Mouse (Mus musculus) forebrain, embryonic 10.5 days (tissue): ENCODE results near the gene Grip1. TPM values are rescaled to one million over a fixed set of nuclear protein-coding genes. Genes with fewer than 3 reads are reported as not detected.

ENCODE experiments used
- DNase-seq: peaks from one replicate; pipeline ENCODE4 v3.0.0-alpha.2; 2017; ENCODE audit warnings: low spot score; ENCODE audit errors: extremely low spot score
- H3K27ac ChIP-seq: fragments of 300-500 bp; sonication (generic); 2 replicates; pipeline ENCODE4 v1.5.1; 2016; ENCODE audit warnings: mild to moderate bottlenecking
- H3K27me3 ChIP-seq: fragments of 300-500 bp; sonication (generic); 2 replicates; pipeline ENCODE4 v1.6.1; 2016; ENCODE audit warnings: mild to moderate bottlenecking; ENCODE audit not compliant: poor library complexity, severe bottlenecking
- H3K36me3 ChIP-seq: fragments of 300-500 bp; sonication (generic); replicated peaks from 2 replicates; pipeline ENCODE4 v1.6.1; 2016; ENCODE audit warnings: mild to moderate bottlenecking, moderate library complexity
- H3K4me1 ChIP-seq: fragments of 300-500 bp; sonication (generic); 2 replicates; pipeline ENCODE4 v1.6.1; 2016
- H3K4me3 ChIP-seq: fragments of 300-500 bp; sonication (generic); 2 replicates; pipeline ENCODE4 v1.5.1; 2016; ENCODE audit warnings: mild to moderate bottlenecking, moderate library complexity
- H3K9me3 ChIP-seq: fragments of 300-500 bp; sonication (generic); 2 replicates; pipeline ENCODE4 v1.6.1; 2016; ENCODE audit warnings: mild to moderate bottlenecking, moderate library complexity
- WGBS: fragments of 180-500 bp; shearing (Covaris S2); methylation state at CpG from one replicate; pipeline ENCODE4 v1.1.7; 2016; 5-methylcytosine and 5-hydroxymethylcytosine counted together
- polyA plus RNA-seq: library from polyadenylated mRNA; unstranded; fragments of >200 nt; fragmentation: Nextera tagmentation; extraction: Ambion mirVana; gene quantifications from 2 replicates; pipeline ENCODE4 v1.2.1, GENCODE M21; 2016

Gene Grip1
- polyA plus RNA-seq, 1 experiment from 2014 or later, result 4.3 TPM

- no peak overlapping the region for H3K27ac ChIP-seq
- DNase-seq, result no peak
- H3K4me1 ChIP-seq, result peaks cover 15% of the 10 kb centered on the region
- no peaks in the 10 kb centered on the region for H3K36me3 ChIP-seq
- H3K27me3 ChIP-seq, result no peaks in the 10 kb centered on the region
- no peaks in the 10 kb centered on the region for H3K9me3 ChIP-seq
- 82% methylated on average over 3 of the region's 3 CpGs for WGBS
- no peak overlapping the region for H3K4me3 ChIP-seq
These were observed 16.3 kb upstream of the Grip1 start for GRCm38 (mm10) chr10:119437319-119437718.

DNA sequence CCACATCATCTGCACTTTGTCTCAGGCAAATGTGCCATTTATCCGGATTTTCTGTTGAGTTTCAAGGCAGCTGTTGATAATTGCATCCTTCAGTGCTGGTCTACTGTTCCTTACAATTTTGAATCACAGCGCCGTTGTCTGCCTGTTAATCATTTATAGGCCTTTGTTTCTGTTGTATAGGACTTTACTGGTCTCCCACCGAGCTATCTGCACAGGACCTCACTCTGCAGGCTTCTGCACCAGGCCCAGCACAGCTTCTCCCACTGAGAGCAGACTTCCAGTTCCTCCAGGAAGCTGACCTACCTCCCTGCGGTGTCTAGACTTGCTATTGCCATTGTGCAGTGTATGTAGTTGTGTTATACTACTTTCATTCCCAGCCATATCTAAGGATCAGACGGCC is 11.9 kb upstream of the Grip1 start:
- DNase-seq, result no peak
- Histone ChIP-seq H3K27me3 (no peaks in the 10 kb centered on the region), H3K27ac (0 out of 2 replicates have a peak overlapping the region, but pooled peaks have one; percentile 40), H3K9me3 (no peaks in the 10 kb centered on the region), H3K4me1 (peaks cover 28% of the 10 kb centered on the region), H3K36me3 (no peaks in the 10 kb centered on the region), H3K4me3 (no peak overlapping the region)
- WGBS, result 33% methylated on average over 6 of the region's 6 CpGs

DNA sequence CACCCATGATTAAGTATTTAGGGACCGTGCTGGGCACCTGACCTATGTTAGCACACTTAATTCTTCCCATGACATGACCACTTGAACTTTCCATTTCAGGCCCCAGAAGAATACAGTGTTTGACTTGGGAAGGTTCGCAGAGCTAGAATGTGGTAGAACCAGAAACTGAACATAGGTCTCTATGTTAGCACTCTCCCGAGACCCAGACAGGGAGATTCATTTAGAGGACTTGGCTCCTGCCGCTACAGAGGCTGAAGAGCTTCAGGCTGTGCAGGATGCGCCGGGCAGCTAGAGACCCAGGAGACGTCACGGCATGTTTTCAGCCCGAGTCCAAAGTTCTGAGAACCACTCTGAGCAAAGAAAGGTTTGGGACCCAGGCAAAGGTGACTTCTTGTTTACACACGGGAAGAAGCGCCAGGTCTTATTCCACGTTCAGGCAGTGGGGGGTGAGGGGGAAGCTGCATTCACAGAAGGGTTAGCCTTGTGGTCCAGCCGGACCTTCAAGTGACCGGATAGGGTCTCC is 6.2 kb upstream of the Grip1 start:
- no peaks in the 10 kb centered on the region for H3K9me3 ChIP-seq
- H3K4me1 ChIP-seq, result peaks cover 16% of the 10 kb centered on the region
- H3K27ac ChIP-seq, result no peak overlapping the region
- H3K36me3 ChIP-seq, result no peaks in the 10 kb centered on the region
- DNase-seq, result no peak
- no peak overlapping the region for H3K4me3 ChIP-seq
- WGBS, result 87% methylated on average over 14 of the region's 14 CpGs
- peaks cover 9% of the 10 kb centered on the region for H3K27me3 ChIP-seq

GRCm38 (mm10) chr10:119447930-119448329 is 5.7 kb upstream of the Grip1 start:
- DNase-seq, result no peak
- peaks cover 13% of the 10 kb centered on the region for H3K27me3 ChIP-seq
- H3K36me3 ChIP-seq, result no peaks in the 10 kb centered on the region
- 91% methylated on average over 3 of the region's 3 CpGs for WGBS
- no peaks in the 10 kb centered on the region for H3K9me3 ChIP-seq
- H3K27ac ChIP-seq, result no peak overlapping the region
- peaks cover 16% of the 10 kb centered on the region for H3K4me1 ChIP-seq
- no peak overlapping the region for H3K4me3 ChIP-seq

DNA sequence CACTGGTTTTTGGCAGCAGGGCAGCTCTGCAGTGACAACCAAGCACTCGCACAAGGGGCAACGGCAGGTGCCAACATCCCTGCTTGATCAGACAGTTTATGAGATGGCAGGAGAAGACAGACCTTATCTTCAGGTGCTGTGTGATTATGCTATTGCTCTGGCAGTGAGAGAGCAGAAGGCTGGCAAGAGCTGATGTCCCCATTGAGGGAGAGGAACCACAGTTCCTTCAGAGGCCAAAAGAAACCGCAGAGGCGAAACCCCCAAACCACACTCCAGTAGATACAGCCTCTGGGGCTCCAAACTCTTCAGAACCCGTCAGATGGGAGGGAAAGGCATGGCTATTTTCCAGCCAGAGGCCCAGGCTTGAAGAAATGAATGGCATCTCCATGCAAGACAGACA is 932 bp upstream of the Grip1 start:
- peak overlapping the region; percentile 96 for H3K27ac ChIP-seq
- peak overlapping the region; percentile 82 for H3K4me3 ChIP-seq
- H3K27me3 ChIP-seq, result peaks cover 18% of the 10 kb centered on the region
- H3K9me3 ChIP-seq, result no peaks in the 10 kb centered on the region
- DNase-seq, result no peak
- H3K4me1 ChIP-seq, result peaks cover 25% of the 10 kb centered on the region
- WGBS, result 35% methylated on average over 5 of the region's 5 CpGs
- no peaks in the 10 kb centered on the region for H3K36me3 ChIP-seq

DNA sequence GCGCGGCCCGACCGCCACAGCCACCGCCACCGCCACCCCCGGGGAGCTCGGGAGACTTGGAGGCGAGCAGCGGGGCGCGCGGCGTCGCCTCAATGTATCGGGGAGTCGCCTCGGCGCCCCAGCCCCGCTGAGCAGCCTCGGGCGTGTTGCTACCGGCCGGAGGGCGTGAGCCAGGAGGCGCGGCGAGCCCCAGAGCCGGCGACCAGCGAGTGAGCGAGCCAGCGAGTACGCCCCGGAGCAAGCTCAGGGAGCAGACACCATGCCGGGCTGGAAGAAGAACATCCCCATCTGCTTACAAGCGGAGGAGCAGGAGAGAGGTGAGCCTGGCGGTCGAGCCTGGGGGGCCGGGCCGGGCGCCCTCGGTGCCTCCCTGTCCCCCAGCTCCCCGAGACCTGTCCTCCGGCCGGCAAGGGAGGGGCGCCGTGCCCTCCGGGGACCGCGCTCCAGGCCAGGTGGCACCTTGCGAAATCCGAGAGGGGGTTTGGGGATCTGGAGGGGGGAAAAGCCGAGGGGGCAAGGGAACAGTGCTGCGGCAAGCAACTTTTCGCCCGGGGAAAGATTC is 557 bp downstream of the Grip1 start:
- Histone ChIP-seq H3K9me3 (no peaks in the 10 kb centered on the region), H3K4me3 (peak overlapping the region; percentile 82), H3K27me3 (peaks cover 18% of the 10 kb centered on the region), H3K27ac (peak overlapping the region; percentile 96), H3K36me3 (no peaks in the 10 kb centered on the region), H3K4me1 (peaks cover 27% of the 10 kb centered on the region)
- peak; percentile 73 for DNase-seq
- under 1% methylated on average over 57 of the region's 57 CpGs for WGBS

- no peaks in the 10 kb centered on the region for H3K36me3 ChIP-seq
- no peaks in the 10 kb centered on the region for H3K9me3 ChIP-seq
- peak; percentile 48 for DNase-seq
- under 1% methylated on average over 30 of the region's 31 CpGs for WGBS
- H3K27me3 ChIP-seq, result peaks cover 18% of the 10 kb centered on the region
- H3K4me1 ChIP-seq, result peaks cover 35% of the 10 kb centered on the region
- H3K27ac ChIP-seq, result peak overlapping the region; percentile 96
- H3K4me3 ChIP-seq, result peak overlapping the region; percentile 82
These were observed 1.3 kb downstream of the Grip1 start for GRCm38 (mm10) chr10:119454668-119455542.

GRCm38 (mm10) chr10:119455543-119455940 is 1.9 kb downstream of the Grip1 start:
- DNase-seq, result no peak

GRCm38 (mm10) chr10:119457121-119457520 is 3.5 kb downstream of the Grip1 start:
- H3K4me3 ChIP-seq, result no peak overlapping the region
- DNase-seq, result no peak
- H3K9me3 ChIP-seq, result no peaks in the 10 kb centered on the region
- peaks cover 52% of the 10 kb centered on the region for H3K4me1 ChIP-seq
- peaks cover 13% of the 10 kb centered on the region for H3K27me3 ChIP-seq
- 89% methylated on average over 5 of the region's 5 CpGs for WGBS
- no peak overlapping the region for H3K27ac ChIP-seq
- H3K36me3 ChIP-seq, result no peaks in the 10 kb centered on the region

More at GRCm38 (mm10) chr10:119455543-119455940, 1.9 kb downstream of the Grip1 start:
- H3K4me3 ChIP-seq, result peak overlapping the region; percentile 82
- H3K4me1 ChIP-seq, result peaks cover 41% of the 10 kb centered on the region
- H3K27me3 ChIP-seq, result peaks cover 18% of the 10 kb centered on the region
- H3K27ac ChIP-seq, result no peak overlapping the region
- WGBS, result 16% methylated on average over 10 of the region's 10 CpGs
- H3K36me3 ChIP-seq, result no peaks in the 10 kb centered on the region
- H3K9me3 ChIP-seq, result no peaks in the 10 kb centered on the region

- Histone ChIP-seq H3K27me3 (peaks cover 4% of the 10 kb centered on the region; the same call in 1 of the 2 replicates), H3K9me3 (no peaks in the 10 kb centered on the region), H3K27ac (no peak overlapping the region), H3K4me1 (peaks cover 40% of the 10 kb centered on the region), H3K36me3 (no peaks in the 10 kb centered on the region), H3K4me3 (no peak overlapping the region)
- WGBS, result 88% methylated on average over 2 of the region's 2 CpGs
- no peak for DNase-seq
These were observed 5.4 kb downstream of the Grip1 start for GRCm38 (mm10) chr10:119458991-119459390.

- Histone ChIP-seq H3K27me3 (no peaks in the 10 kb centered on the region), H3K4me3 (no peak overlapping the region), H3K27ac (no peak overlapping the region), H3K36me3 (no peaks in the 10 kb centered on the region), H3K9me3 (no peaks in the 10 kb centered on the region), H3K4me1 (peaks cover 37% of the 10 kb centered on the region)
- DNase-seq, result no peak
- 94% methylated on average over 7 of the region's 7 CpGs for WGBS
These were observed 9.7 kb downstream of the Grip1 start for GRCm38 (mm10) chr10:119463345-119463744.

DNA sequence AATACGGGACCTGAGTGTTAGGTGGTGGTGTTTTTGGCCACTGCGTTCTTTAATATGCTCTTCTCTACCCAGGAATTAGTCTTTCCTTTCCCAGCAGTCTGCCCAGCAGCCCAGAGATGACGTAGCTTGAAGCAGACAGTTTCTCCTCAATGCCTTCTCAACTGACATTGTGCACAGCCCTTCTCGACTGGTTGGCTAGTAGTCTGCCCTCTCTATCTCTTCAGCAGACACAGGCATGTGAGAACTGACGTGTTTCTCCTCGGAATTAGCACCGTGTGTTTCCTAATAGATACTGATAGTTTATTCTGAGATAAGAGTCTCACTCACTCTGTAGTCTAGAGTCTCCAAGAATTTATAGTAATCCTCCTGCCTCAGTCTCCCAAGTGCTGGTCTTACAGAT is 10.2 kb downstream of the Grip1 start:
- DNase-seq, result no peak
- Histone ChIP-seq H3K9me3 (no peaks in the 10 kb centered on the region), H3K4me3 (no peak overlapping the region), H3K36me3 (no peaks in the 10 kb centered on the region), H3K27ac (no peak overlapping the region), H3K27me3 (no peaks in the 10 kb centered on the region), H3K4me1 (peaks cover 37% of the 10 kb centered on the region)
- WGBS, result 88% methylated on average over 7 of the region's 7 CpGs

- peaks cover 11% of the 10 kb centered on the region for H3K4me1 ChIP-seq
- no peak for DNase-seq
- H3K27me3 ChIP-seq, result no peaks in the 10 kb centered on the region
- H3K9me3 ChIP-seq, result no peaks in the 10 kb centered on the region; the same call in 1 of the 2 replicates
- peaks cover 4% of the 10 kb centered on the region; the same call in 1 of the 2 replicates for H3K36me3 ChIP-seq
- H3K27ac ChIP-seq, result no peak overlapping the region
- 93% methylated on average over 18 of the region's 18 CpGs for WGBS
- no peak overlapping the region for H3K4me3 ChIP-seq
These were observed 14.3 kb downstream of the Grip1 start for GRCm38 (mm10) chr10:119467976-119468375.
